Mouse (Mus musculus): ENCODE results near the gene Foxn1. TPM values are rescaled to one million over a fixed set of nuclear protein-coding genes. Genes with fewer than 3 reads are reported as not detected.

Gene Foxn1
- polyA plus RNA-seq, 1 experiment from 2014 or later, result not detected

Other genes with a start within 250 kb of the Foxn1 start
- 96.3 and 109 TPM in 2 replicates for gene Traf4, start 221.0 kb downstream of the Foxn1 start, polyA plus RNA-seq (2016; fragmentation: Nextera tagmentation; extraction: Ambion mirVana)
- 10.7 and 11.1 TPM in 2 replicates for gene Nek8, start 209.9 kb downstream of the Foxn1 start, polyA plus RNA-seq (2016; fragmentation: Nextera tagmentation; extraction: Ambion mirVana)
- 8.8 and 11.1 TPM in 2 replicates for gene Tlcd1, start 209.8 kb downstream of the Foxn1 start, polyA plus RNA-seq (2016; fragmentation: Nextera tagmentation; extraction: Ambion mirVana)
- gene Rpl23a, start 203.0 kb downstream of the Foxn1 start, polyA plus RNA-seq (2016; fragmentation: Nextera tagmentation; extraction: Ambion mirVana), result 953 and 1,066 TPM in 2 replicates
- gene Rab34, start 198.1 kb downstream of the Foxn1 start, polyA plus RNA-seq (2016; fragmentation: Nextera tagmentation; extraction: Ambion mirVana), result 75.0 and 83.8 TPM in 2 replicates
- gene Proca1, start 193.2 kb downstream of the Foxn1 start, polyA plus RNA-seq (2016; fragmentation: Nextera tagmentation; extraction: Ambion mirVana), result 0.96 and 1.6 TPM in 2 replicates
- 51.0 and 52.9 TPM in 2 replicates for gene Sdf2, start 140.8 kb downstream of the Foxn1 start, polyA plus RNA-seq (2016; fragmentation: Nextera tagmentation; extraction: Ambion mirVana)
- 31.9 and 35.9 TPM in 2 replicates for gene Supt6, start 140.6 kb downstream of the Foxn1 start, polyA plus RNA-seq (2016; fragmentation: Nextera tagmentation; extraction: Ambion mirVana)
- 62.8 and 69.7 TPM in 2 replicates for gene 2610507B11Rik, start 124.8 kb downstream of the Foxn1 start, polyA plus RNA-seq (2016; fragmentation: Nextera tagmentation; extraction: Ambion mirVana)
- 0.34 and 0.43 TPM in 2 replicates for gene BC030499, start 95.7 kb downstream of the Foxn1 start, polyA plus RNA-seq (2016; fragmentation: Nextera tagmentation; extraction: Ambion mirVana)
- gene Spag5, start 85.0 kb downstream of the Foxn1 start, polyA plus RNA-seq (2016; fragmentation: Nextera tagmentation; extraction: Ambion mirVana), result 63.4 and 64.2 TPM in 2 replicates
- 1.5 and 1.6 TPM in 2 replicates for gene Aldoc, start 63.6 kb downstream of the Foxn1 start, polyA plus RNA-seq (2016; fragmentation: Nextera tagmentation; extraction: Ambion mirVana)
- 74.0 and 78.5 TPM in 2 replicates for gene Pigs, start 58.1 kb downstream of the Foxn1 start, polyA plus RNA-seq (2016; fragmentation: Nextera tagmentation; extraction: Ambion mirVana)
- 57.7 and 61.7 TPM in 2 replicates for gene Unc119, start 43.1 kb downstream of the Foxn1 start, polyA plus RNA-seq (2016; fragmentation: Nextera tagmentation; extraction: Ambion mirVana)
- not detected in 2 replicates for gene Slc13a2, start 35.7 kb upstream of the Foxn1 start, polyA plus RNA-seq (2016; fragmentation: Nextera tagmentation; extraction: Ambion mirVana)
- 23.2 and 27.1 TPM in 2 replicates for gene Slc46a1, start 79.1 kb upstream of the Foxn1 start, polyA plus RNA-seq (2016; fragmentation: Nextera tagmentation; extraction: Ambion mirVana)
- 16.9 and 23.9 TPM in 2 replicates for gene Sarm1, start 111.2 kb upstream of the Foxn1 start, polyA plus RNA-seq (2016; fragmentation: Nextera tagmentation; extraction: Ambion mirVana)
- gene Vtn, start 112.5 kb upstream of the Foxn1 start, polyA plus RNA-seq (2016; fragmentation: Nextera tagmentation; extraction: Ambion mirVana), result 116 and 119 TPM in 2 replicates
- gene Sebox, start 116.9 kb upstream of the Foxn1 start, polyA plus RNA-seq (2016; fragmentation: Nextera tagmentation; extraction: Ambion mirVana), result 0.20 TPM in 1 of 2 replicates, not detected in the other
- 81.8 and 88.8 TPM in 2 replicates for gene Tmem199, start 125.6 kb upstream of the Foxn1 start, polyA plus RNA-seq (2016; fragmentation: Nextera tagmentation; extraction: Ambion mirVana)
- gene Poldip2, start 125.6 kb upstream of the Foxn1 start, polyA plus RNA-seq (2016; fragmentation: Nextera tagmentation; extraction: Ambion mirVana), result 148 and 157 TPM in 2 replicates
- gene Tnfaip1, start 149.8 kb upstream of the Foxn1 start, polyA plus RNA-seq (2016; fragmentation: Nextera tagmentation; extraction: Ambion mirVana), result 85.1 and 89.6 TPM in 2 replicates
- 83.4 and 84.5 TPM in 2 replicates for gene Ift20, start 149.8 kb upstream of the Foxn1 start, polyA plus RNA-seq (2016; fragmentation: Nextera tagmentation; extraction: Ambion mirVana)
- gene Tmem97, start 164.2 kb upstream of the Foxn1 start, polyA plus RNA-seq (2016; fragmentation: Nextera tagmentation; extraction: Ambion mirVana), result 91.6 and 110 TPM in 2 replicates

Data from midbrain, embryonic 10.5 days (tissue).